Mouse (Mus musculus) megakaryocyte, embryonic 14.5 days (primary cell): Measurements from ENCODE around the gene Gen1. TPM values are rescaled to one million over a fixed set of nuclear protein-coding genes. Genes with fewer than 3 reads are reported as not detected.

Experiments used
- H3K27me3 ChIP-seq: replicated peaks from 2 replicates; pipeline ENCODE3; 2012; ENCODE audit warnings: inconsistent platforms
- H3K36me3 ChIP-seq: replicated peaks from 2 replicates; pipeline ENCODE3; 2012; ENCODE audit warnings: low read length, inconsistent platforms, mixed read lengths
- H3K4me1 ChIP-seq: 2 replicates; pipeline ENCODE4 v1.6.1; 2012; ENCODE audit warnings: inconsistent platforms
- H3K4me3 ChIP-seq: replicated peaks from 2 replicates; pipeline ENCODE3; 2012; ENCODE audit warnings: moderate library complexity, mild to moderate bottlenecking, inconsistent platforms
- H3K9me3 ChIP-seq: 2 replicates; pipeline ENCODE4 v1.6.1; 2012; ENCODE audit warnings: inconsistent platforms
- FLI1 ChIP-seq: IDR thresholded peaks from 2 replicates; pipeline ENCODE4 v1.6.1; 2012; ENCODE audit warnings: low read length, inconsistent platforms, mixed read lengths
- GATA1 ChIP-seq: IDR thresholded peaks from 3 replicates; pipeline ENCODE4 v1.6.1; 2012; ENCODE audit warnings: mixed read lengths, low read length, inconsistent platforms, borderline replicate concordance
- polyA plus RNA-seq: library from polyadenylated mRNA; stranded (reverse); fragments of >175 nt; gene quantifications from 2 replicates; pipeline ENCODE4 v1.2.3, GENCODE M21; 2012; ENCODE audit warnings: low replicate concordance; ENCODE audit not compliant: insufficient read depth

The Gen1 gene
- polyA plus RNA-seq, 1 experiment, result 0.12 TPM

DNA sequence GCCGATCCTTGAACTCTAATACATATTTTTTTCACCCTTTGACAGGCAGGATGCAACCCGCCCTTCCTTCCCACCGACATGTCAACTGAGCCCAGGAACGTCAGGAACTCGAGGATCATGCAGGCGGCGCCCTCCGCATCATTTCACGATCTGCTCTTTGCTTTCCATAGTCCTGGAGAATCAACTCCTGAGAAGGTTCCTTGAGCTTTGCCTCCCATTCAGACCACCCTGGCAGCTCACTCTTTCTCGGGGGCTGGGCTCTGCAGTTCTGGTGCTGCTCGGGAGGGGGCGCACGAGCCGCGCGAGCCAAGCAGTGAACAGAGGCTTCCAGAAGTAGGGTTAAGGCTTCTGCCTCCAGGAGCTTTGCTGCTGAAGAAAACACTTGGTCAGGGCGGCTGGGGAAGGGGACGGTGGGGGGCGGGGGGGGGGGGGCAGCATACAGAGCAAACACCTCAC lies 69.4 kb downstream of the Gen1 start:
- peak overlapping the region; percentile 89 for H3K4me3 ChIP-seq
- no peaks in the 10 kb centered on the region for H3K36me3 ChIP-seq
- no peaks in the 10 kb centered on the region for H3K27me3 ChIP-seq
- H3K4me1 ChIP-seq, result peaks cover 24% of the 10 kb centered on the region
- H3K9me3 ChIP-seq, result no peaks in the 10 kb centered on the region
- no peak for TF ChIP-seq FLI1

DNA sequence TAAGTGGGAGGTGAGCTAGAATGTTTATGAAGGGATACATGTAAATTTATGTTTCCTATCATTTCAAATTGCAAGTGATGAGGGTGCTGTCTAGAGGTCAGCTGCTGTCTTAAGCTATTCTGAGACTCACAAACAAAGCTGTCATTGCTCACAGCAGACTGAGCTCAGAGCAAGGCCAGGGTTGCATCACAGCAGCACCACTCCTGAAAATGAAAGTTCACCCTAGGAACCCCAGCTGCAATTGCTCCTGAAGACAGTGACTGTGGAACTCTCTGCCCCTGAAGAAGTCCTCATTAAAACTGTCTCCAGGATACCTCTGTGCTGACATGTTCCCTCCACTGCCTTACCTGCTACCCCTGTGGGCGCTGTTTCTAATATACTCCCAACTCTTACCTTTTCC lies 70.6 kb downstream of the Gen1 start:
- no peaks in the 10 kb centered on the region for H3K36me3 ChIP-seq
- no peaks in the 10 kb centered on the region for H3K27me3 ChIP-seq
- peaks cover 24% of the 10 kb centered on the region for H3K4me1 ChIP-seq
- no peak for TF ChIP-seq GATA1
- TF ChIP-seq FLI1, result no peak
- H3K9me3 ChIP-seq, result no peaks in the 10 kb centered on the region
- peak overlapping the region; percentile 35 for H3K4me3 ChIP-seq

Other genes starting within 250 kb of the Gen1 start
- gene Kcns3, start 114.7 kb downstream of the Gen1 start, polyA plus RNA-seq, result not detected in 2 replicates
- gene Msgn1, start 56.8 kb downstream of the Gen1 start, polyA plus RNA-seq, result not detected in 2 replicates
- gene Smc6, start 85 bp upstream of the Gen1 start, polyA plus RNA-seq, result 21.8 TPM in 1 of 2 replicates, not detected in the other
- not detected in 2 replicates for gene Vsnl1, start 170.8 kb upstream of the Gen1 start, polyA plus RNA-seq
- gene Rad51ap2, start 190.3 kb upstream of the Gen1 start, polyA plus RNA-seq, result not detected in 2 replicates